Mouse (Mus musculus) frontal cortex, adult (tissue): ENCODE measurements at regions not wholly inside any gene's neighbourhood (a gene's known extent, or its start where the extent isn't known, plus 50 kb on each side); places are given as distances from the start of the nearest gene placed in this dataset.

Experiments
- ATAC-seq: cut with Nextera tagmentation; 2 replicates; pipeline ENCODE4 v1.9.2; 2017; ENCODE audit warnings: mild to moderate bottlenecking, moderate library complexity, mixed read lengths; ENCODE audit not compliant: low TSS enrichment

- no peak for ATAC-seq
These were observed 319.7 kb upstream of the Jag1 start for GRCm38 (mm10) chr2:137436161-137436560.

DNA sequence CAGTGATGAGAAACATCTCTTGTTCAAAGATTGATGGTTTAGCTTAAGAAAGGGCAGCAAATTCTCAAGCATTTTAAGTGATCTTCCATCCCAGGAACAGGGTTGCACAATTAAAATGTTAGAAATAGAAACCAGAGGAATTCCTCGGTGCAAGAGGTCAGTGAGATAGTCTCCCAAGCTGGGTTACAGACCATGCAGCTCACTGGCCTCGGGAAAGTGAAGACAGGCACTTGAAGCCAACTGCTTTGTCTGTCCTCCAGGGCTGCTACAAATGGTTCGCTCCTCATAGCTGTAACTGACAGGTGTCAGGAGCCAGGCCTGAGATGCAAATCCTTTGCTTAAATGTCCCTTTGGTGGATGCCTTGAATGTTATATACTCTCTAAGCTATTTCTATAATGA, 306.2 kb upstream of the Jag1 start:
- ATAC-seq = no peak

DNA sequence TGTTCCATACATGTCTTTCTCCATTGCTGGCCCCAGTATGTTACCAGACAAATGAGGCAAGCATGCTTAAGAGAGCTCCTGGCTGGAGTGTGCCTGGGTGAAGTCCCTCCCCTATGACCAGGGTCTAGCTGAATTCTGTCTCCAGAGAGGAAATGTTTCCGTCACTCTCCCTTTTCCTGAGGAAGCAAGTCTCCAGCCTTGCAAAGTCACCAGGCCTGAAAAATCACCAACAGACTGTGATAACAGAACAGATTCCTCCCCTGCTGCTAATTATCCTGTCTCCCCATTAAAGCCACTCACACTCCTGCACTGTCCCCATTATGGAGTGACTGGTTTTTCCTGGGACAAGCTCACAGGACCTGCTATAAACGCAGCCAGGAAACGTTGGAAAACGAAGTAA, 303.2 kb upstream of the Jag1 start:
- no peak for ATAC-seq

GRCm38 (mm10) chr2:137417691-137418090, 301.2 kb upstream of the Jag1 start:
- no peak for ATAC-seq

DNA sequence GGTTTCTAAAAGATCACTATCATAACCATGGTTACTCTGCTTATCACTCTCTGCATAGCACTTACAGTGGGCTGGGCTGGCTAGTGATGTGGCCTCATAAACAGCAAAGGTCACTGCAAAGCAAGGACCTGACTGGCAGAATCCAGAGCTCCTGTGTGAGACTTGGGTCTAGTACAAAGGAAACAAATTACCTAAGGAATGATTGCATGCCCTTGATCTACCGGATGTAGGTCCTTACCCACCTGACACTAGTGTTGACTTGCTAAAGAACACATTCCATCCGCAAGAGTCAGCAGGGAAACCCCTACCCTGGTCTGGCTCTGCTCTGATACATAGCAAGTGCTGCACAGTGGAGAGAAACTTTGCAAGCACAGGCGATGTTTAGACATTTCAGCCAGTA, 297.0 kb upstream of the Jag1 start:
- no peak for ATAC-seq

GRCm38 (mm10) chr2:137409611-137410010, 293.2 kb upstream of the Jag1 start:
- no peak for ATAC-seq

DNA sequence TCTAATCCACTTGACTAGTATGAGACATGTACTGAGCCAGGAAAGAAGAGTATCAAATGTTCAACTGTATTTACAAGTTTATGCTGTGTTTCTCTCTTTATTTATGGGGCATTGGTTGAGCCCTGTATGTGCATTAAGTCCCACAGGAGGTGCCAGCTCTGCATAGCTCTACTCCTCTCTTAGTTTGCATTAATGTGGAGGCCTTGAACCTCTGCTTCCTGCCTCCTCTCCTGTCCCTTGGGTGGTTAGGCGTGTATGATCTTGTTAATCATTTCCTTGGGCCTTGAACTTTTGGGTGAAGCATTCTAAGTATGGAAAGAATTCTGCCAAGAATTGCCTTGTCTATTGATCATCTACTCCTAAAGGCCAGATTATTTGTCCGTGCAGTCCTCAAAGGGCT, 291.9 kb upstream of the Jag1 start:
- no peak for ATAC-seq

DNA sequence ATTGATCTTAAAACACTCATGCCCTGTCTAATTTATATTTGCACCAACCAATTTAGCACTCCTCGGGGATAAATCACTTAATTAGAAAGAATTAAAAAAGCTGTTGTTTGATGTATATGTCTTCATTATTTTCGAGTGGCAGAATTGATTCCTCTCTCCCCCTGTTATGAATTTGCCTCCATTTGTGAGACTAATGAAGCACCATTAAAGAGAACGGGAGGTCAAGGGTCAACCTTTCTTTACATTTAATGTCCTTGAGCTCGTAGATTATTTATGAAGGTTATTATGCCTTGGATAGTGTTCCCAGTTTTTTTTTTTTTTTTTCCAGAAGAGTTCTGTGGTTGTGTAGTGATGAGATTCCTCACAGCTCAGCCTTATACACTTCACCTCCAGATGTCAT, 277.0 kb upstream of the Jag1 start:
- ATAC-seq = no peak

DNA sequence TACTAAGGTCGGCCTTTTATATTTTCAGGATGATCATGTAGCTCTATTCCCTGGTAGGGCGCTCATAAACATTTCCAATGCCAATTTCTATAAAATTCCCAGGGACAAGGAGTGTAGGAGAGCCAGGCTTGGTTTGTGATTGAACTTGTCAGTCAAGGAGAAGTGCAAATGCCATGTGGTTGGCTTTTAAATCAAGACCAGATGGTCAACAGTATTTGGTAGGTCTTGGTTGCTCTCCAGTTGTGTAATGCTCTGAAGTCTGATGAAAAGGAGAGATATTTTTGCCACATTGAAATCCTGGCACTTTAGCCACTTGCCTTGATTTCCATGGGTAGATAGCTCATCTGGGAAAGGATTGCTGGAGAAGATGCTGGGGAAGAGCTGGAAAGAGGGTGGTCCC, 263.4 kb upstream of the Jag1 start:
- no peak for ATAC-seq

DNA sequence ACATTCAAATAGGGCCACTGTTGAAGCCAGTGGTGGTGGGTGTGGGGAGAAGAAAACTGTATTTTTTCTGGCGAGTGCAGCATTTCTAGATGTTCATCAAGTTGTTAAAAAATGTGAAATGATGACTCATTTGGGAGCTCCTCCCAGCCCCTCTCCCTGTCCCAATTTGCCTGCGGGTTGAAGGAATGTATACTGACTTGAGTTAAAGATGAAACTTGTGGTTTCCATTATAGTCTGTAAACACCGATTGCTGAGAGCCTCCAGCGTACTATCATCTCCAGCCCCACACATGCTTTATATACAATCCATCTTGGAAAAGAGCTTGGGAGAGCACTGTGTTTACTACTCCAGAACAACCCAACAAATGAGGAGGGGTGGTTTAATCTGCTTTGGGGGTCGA, 258.9 kb upstream of the Jag1 start:
- no peak for ATAC-seq

DNA sequence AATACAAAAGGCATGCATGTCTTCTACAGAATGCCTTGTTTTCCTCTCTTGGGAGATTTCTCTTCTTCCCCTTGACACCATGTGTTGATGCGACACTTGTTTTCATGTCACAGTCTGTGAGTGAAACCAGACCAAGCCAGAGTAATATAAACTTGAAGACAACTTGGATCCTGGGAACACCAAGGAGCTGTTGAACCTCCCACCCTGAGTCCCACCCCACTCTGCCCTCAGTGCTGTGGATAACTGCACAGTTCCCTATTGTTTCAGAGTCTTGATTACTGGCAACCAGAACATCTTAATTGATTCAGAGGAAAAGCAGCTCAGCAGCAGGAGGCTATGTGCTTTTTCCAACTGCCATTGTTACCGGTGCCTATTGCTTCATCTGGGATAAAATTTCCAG, 254.6 kb upstream of the Jag1 start:
- ATAC-seq = no peak

GRCm38 (mm10) chr2:137363006-137363405, 246.6 kb upstream of the Jag1 start:
- ATAC-seq = no peak

- ATAC-seq = no peak
These were observed 240.8 kb upstream of the Jag1 start for GRCm38 (mm10) chr2:137357181-137357738.

- no peak for ATAC-seq
These were observed 227.3 kb upstream of the Jag1 start for GRCm38 (mm10) chr2:137343736-137344135.

- ATAC-seq = no peak
These were observed 213.6 kb upstream of the Jag1 start for GRCm38 (mm10) chr2:137329995-137330394.

- no peak for ATAC-seq
These were observed 207.0 kb upstream of the Jag1 start for GRCm38 (mm10) chr2:137323445-137323844.

- no peak for ATAC-seq
These were observed 194.1 kb upstream of the Jag1 start for GRCm38 (mm10) chr2:137310511-137310910.

DNA sequence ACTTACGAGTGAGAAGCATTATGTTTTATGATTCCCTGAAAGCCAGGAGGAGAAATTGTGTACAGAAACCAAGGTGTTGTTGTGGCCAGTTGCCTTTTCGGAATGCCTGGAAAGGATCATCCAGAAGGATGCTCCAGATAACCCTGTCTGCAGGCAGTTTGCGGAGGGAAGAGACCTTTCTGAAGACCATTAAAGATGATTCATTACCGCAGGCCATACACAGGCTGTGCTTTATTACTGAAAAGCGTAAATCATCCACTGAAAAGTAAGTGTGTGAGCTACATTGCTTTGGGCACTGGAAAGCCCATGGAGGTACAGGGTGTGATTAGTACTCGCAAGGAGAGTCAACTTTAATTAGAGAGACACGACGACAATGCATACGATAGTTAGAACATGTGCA, 191.7 kb upstream of the Jag1 start:
- no peak for ATAC-seq

- ATAC-seq = no peak
These were observed 185.2 kb upstream of the Jag1 start for GRCm38 (mm10) chr2:137301474-137302267.

GRCm38 (mm10) chr2:137289231-137289630, 172.8 kb upstream of the Jag1 start:
- no peak for ATAC-seq

GRCm38 (mm10) chr2:137271575-137272180, 155.2 kb upstream of the Jag1 start:
- no peak for ATAC-seq

GRCm38 (mm10) chr2:137262911-137263310, 146.5 kb upstream of the Jag1 start:
- no peak for ATAC-seq

DNA sequence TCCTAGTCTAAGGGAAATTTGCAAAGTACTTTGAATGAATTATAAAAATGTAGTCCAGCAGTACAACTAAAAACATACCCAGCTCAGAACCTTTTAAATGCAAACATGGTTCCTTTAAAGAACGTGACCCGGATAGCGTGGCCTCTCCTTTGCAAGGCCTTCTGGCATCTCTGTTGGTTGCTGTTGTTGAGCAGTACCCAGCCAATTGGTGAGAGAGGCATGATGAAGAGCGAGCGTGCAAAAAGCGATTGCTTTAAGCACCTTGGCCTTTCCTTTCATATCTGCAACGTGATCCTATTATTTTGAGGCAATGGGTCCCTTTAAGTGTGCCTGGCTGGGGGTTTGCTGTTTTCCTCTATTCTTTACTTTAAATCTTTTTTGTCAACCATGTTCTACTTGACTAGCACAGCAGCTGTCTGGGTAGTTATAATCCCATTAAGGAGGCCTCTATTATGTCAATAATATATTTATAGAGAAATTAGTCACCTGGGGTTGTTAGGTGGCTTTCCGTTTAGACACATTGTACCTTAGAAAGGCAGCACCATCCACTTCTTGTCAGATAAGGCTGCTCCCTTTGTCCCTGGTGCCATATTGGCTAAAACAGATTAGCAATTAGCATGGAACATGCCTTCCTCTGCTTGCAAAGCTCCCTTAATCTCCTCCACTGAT, 141.5 kb upstream of the Jag1 start:
- no peak for ATAC-seq
